Mouse (Mus musculus): Measurements from ENCODE around the gene Prss40.
"Not testable (repeated sequence)": the region's sequence is repeated elsewhere in the genome, so short reads cannot be mapped to it uniquely, and the experiment has no call there.

Prss40 gene

DNA sequence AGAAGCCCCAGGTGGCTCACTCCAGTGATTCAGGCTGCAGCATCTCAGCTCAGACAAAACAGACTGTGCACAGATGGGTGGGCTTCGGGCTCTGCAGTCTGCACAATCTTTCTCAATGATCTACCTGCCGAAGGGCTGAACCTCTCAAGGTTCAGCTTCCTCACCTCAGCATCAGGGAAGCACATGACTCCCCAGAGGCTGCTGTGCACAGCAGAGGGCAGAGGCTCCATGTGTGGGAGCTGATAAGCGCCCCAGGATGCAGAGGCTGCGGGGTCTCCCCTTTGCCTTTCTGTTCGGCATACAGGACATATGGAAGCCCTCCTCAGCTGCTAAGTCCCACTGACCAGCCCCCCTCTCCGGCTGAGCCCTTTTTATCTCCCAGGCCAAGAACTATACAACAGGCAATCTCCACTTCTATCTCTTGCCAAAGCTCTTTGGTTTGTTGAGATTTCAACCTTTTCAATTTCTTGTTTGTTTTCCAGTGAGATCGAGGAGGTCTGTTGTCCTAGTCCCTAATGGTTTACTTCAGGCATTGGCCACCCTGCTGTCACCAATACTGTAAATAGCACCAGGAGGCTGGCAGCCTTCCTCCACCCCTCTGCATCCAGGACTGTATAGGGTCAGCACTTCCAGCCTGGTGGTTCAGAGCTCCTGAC lies 25.6 kb downstream of the Prss40 start, which contains the start of gene Cfc1:
Cfc1 (plus strand) TSS at position 606 of the 656 bp plus-strand sequence.
- DNase-seq (ENCODE audit: low read depth): not testable (repeated sequence)

DNA sequence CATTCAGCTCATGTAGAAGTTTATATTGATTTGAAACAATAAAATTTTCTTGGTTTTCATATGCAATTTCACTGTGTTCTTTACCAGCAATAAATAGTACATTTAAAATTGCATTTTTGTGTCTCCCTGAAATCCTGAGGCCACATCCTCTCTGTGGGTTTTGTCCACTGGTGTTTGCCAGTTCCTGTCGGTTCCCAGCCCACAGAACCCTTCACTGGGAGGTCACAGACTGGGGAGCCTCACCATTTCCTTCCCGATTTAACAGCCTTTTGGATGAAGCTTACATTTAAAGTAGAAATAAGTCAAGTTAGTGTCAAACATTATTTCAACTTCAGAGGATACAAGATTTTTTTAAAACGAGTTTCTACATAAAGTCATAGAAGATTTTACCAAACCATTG lies 26.2 kb downstream of the Prss40 start:
- not testable (repeated sequence) for DNase-seq (ENCODE audit: low read depth)

DNA sequence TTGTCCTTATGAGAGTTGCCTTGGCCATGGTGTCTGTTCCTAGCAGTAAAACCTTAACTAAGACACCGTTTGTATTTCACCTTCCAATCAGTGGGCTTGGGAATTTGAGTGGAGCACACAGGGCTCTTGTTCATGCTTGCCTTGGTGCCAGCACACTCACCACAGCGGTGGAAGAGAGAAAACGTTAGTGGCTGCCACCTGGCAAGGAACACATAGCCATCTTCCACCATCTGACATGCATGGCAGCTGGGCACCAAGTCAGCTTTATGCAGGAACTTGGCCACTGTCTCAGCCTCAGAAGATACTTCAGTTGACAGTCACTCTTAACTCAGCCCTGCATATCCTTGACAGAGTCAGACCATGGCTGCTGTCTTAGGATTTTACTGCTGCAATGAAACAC lies 37.1 kb downstream of the Prss40 start:
- no peak for DNase-seq (ENCODE audit: low read depth)

DNA sequence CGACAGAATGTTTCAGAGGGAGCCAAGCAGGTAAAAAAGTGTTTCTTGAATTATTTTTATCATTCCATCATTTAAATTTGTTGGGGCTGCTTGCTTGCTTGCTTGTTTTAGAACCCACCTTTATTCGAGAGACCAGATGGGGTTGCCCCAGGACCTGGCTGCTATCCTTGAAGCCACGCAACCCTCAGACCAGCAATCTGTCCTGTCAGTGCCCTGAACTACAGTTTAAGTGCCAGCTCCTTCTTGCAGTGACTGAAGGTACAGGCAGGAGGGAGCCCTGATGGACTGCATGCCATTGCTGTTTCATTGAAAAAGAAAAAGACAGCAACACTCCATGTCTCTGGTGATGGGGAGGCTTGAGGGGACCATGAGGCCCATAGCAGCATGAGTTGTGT lies 37.9 kb downstream of the Prss40 start:
- DNase-seq (ENCODE audit: low read depth): no peak

DNA sequence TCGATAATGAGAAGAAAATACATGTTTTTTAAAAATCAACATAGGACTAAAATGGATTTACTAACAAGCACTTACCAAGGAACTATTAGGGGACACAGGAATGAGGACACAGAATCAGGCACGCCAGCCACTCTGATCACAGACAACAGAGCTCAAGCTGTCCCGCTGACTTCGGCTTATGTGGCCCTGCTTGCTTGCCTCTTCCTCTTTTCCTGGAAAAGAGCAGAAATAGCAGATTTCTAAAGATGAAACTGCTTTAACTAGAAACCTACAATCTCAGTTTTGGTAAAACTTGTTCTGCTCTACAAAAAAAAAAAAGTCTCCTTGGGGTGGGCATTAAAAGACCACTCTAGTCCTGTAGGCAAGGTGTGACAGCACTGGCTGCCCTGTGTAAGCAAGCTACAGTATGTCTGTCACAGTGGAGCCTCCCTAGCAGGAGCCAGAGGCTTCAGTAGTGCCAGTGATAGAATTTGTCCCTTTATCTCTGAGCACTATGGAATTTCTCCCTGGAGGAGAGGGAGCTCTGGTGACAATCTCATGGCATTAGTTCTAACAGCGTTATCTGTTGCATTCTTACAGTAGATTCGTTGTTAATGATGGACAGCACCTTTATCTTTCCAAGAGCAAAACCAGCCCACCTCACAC lies 38.4 kb downstream of the Prss40 start:
- no peak for DNase-seq (ENCODE audit: low read depth)

DNA sequence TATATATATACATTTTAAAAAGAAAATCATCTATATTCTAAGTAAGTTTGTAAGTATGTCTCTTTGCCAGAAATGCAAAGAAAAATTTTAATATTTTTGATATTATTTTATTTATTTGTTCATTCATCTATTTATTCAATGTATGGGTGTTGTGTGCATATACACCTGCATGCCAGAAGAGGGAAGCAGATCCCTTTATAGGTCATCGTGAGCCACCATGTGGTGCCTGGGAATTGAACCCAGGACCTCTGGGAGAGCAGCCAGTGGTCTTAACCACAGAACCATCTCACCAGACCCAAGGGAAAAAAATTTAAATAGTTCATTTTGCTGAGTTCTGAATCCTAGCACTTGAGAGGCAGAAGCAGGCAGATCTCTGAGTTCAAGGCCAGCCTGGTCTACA lies 42.5 kb downstream of the Prss40 start:
- no peak for DNase-seq (ENCODE audit: low read depth)

DNA sequence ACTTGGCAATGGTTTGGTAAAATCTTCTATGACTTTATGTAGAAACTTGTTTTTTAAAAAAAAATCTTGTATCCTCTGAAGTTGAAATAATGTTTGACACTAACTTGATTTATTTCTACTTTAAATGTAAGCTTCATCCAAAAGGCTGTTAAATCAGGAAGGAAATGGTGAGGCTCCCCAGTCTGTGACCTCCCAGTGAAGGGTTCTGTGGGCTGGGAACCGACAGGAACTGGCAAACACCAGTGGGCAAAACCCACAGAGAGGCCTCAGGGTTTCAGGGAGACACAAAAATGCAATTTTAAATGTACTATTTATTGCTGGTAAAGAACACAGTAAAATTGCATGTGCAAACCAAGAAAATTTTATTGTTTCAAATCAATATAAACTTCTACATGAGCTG lies 42.9 kb downstream of the Prss40 start:
- DNase-seq (ENCODE audit: low read depth): not testable (repeated sequence)

DNA sequence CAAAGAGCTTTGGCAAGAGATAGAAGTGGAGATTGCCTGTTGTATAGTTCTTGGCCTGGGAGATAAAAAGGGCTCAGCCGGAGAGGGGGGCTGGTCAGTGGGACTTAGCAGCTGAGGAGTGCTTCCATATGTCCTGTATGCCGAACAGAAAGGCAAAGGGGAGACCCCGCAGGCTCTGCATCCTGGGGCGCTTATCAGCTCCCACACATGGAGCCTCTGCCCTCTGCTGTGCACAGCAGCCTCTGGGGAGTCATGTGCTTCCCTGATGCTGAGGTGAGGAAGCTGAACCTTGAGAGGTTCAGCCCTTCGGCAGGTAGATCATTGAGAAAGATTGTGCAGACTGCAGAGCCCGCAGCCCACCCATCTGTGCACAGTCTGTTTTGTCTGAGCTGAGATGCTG lies 43.4 kb downstream of the Prss40 start:
- not testable (repeated sequence) for DNase-seq (ENCODE audit: low read depth)

DNA sequence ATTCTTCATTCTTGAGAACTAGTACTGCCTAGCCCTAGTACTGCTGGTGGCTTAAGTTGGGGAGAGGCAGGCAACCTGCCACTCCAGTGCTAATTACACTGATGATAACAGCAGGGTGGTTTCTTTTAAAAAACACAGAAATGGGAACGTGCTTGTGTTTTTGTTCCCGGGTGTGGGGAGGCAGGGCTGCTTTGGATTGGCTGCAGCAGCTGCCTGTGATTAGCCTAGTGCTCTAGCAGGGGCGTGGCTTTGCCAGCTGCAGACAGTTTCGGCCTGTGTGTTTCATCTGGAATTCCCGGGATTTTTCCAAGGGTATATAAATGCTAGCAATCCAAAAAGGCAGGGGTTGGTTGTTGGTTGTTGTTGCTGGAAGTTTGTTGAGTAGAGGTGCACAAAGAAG lies 44.1 kb downstream of the Prss40 start:
- no peak for DNase-seq (ENCODE audit: low read depth)

DNA sequence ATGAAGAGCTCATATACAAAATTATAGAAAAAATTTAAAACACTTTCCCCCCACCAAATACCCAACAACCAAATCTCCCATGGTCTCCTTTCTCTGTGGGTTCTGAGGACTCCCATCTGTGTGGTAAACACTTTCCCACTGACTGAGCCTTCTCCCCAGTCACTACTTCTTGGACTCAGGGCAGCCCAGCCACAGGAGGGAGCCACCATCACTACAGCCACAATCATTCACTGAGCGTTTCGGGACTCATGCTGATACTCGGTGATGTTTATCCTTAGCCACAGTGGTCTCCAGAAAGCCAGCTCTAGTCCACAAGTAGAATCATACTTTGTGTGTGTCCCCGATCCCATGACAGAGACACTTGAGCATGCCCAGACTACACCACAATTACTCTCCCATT lies 47.7 kb downstream of the Prss40 start:
- no peak for DNase-seq (ENCODE audit: low read depth)

DNA sequence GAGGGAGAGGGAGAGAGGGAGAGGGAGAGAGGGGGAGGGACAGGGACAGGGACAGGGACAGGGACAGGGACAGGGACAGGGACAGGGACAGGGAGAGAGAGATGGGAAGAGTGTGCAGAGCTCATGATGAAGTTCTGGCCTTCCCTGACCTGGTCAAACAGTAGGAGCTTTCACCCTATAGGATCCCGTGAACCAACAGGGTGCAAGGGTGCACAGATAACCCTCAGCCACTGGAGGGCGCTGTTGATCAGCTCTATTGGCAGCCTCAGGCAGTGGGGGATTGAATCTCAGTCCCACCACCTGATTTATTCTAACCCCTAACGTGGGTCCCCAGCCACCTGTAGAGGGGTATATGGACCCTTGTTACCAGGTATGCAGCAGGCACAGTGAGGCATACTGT lies 49.7 kb downstream of the Prss40 start:
- DNase-seq (ENCODE audit: low read depth): peak; percentile 78

DNA sequence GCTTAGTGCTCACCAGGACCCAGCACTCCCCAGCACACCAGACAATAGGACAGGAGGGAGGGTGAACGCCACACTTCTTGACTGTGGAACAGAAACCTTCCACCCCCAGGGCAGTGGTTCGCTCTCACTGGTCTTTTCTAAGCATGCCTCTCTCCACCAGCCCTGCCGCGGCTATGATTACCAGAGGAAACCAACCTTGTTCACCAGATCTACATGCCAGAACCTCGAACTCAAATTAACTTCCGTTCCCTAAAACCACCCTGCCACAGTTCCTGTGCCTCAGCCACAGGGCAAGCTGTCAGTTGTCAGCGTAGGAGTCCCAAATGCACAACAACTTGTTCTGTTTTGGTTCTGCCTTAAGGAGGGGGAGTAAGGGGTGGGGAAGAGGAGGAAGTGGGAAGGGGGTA lies 50.2 kb downstream of the Prss40 start:
- peak; percentile 77 for DNase-seq (ENCODE audit: low read depth)

DNA sequence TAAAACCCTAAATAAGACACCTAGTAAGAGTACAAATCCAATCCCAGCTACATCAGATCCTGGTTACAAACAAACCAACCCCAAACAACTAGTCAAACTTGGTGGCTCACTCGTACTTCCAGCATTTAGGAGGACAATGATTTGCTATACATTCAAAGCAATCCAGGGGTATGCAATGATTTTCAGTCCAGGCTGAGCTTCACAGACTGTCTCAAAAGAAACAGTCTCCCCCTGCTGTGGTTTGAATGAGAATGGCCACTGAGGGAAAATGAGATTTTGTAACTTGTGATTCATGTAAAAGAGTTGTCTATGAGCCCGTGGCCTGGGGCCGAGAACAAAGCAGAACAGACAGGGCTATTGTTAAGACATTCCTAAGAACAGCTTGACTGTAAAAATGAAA lies 52.8 kb downstream of the Prss40 start:
- DNase-seq (ENCODE audit: low read depth): no peak

DNA sequence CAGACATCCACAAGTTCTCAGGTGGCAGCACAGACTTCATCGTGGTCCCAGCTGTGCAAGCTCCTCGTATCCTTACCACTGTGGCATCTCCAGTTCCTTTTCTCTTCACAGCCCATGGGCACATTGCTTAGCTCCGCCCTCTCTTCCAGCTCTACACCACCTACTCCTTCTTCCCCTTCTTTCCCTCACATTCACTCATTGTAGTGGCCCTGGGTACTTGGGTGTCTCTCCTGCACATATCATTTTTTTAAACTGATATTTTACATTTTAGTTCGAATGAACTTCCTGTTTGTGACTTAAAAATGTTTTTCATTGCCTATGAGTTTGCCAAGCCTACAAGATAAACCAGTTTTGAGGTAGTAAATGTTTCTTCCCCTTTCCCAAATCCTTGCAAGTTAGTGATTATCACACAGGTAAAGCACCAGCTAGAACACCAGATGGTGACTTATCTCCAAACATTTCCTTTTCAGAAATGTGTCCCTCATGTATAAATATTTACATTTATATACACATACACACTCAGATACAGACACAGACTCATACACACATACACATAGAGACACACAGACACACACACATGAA lies 54.7 kb downstream of the Prss40 start:
- DNase-seq (ENCODE audit: low read depth): no peak

DNA sequence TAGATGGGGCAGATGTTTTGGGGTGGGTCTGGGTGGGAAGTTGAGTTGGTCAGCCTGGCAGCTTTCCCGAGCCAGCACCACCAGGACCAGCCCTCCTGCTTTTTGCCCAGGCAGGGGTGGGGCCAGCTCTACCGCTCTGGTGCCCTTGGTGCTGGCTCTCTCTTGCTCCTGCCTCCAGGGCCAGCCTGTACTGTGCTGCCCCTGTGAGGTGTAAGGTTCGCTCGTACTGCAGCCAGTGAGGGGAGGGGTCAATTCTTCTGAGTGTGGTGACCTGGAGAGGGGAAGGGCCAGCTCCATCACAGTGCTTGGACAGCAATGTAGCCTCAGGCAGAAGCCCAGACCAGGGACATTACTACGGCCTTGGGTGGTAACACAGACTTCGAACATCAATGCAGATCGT lies 55.4 kb downstream of the Prss40 start:
- no peak for DNase-seq (ENCODE audit: low read depth)

DNA sequence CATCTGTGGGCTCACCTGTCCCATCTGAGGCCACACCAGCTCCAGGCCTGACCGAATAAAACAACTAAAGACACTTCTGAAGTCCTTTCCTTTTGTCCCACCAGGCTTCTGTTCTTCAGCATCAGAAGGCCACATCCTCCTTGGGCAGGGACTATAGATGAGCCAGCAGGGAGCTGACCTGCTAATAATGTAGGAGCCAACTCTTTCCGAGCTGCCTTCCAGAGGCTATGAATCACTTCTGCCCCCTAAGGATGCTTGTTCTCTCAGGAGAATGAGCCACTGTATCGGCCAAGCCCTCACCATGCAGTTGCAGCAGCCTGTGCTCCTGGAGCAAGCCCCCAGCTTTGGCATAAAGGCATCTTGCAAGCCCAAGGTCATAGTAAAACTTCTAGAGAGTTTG lies 57.8 kb downstream of the Prss40 start:
- no peak for DNase-seq (ENCODE audit: low read depth)

Data from naive thymus-derived CD4-positive, alpha-beta T cell, adult 2 months (primary cell).